Mouse (Mus musculus) lung, postnatal 0 days (tissue): ENCODE data around the gene Slc25a27. TPM values are rescaled to one million over a fixed set of nuclear protein-coding genes. Genes with fewer than 3 reads are reported as not detected.

ENCODE experiments used
- ATAC-seq: fragments of 200-750 bp; cut with Nextera tagmentation; 2 replicates; pipeline ENCODE4 v1.8.0; 2017; ENCODE audit warnings: moderate library complexity
- DNase-seq: peaks from one replicate; pipeline ENCODE4 v3.0.0-alpha.2; 2016; ENCODE audit warnings: low spot score
- H3K27ac ChIP-seq: fragments of 300-500 bp; sonication (generic); 2 replicates; pipeline ENCODE4 v1.5.1; 2014; ENCODE audit warnings: antibody characterized with exemption, mild to moderate bottlenecking, low read length, mixed read lengths
- H3K27me3 ChIP-seq: fragments of 300-500 bp; sonication (generic); replicated peaks from 2 replicates; pipeline ENCODE4 v1.6.1; 2014; ENCODE audit warnings: low read length, mixed read lengths; ENCODE audit not compliant: insufficient read depth
- H3K36me3 ChIP-seq: fragments of 300-500 bp; sonication (generic); 2 replicates; pipeline ENCODE4 v1.6.1; 2014; ENCODE audit warnings: low read length, mixed read lengths; ENCODE audit not compliant: insufficient read depth
- H3K4me1 ChIP-seq: fragments of 300-500 bp; sonication (generic); 2 replicates; pipeline ENCODE4 v1.6.1; 2014; ENCODE audit warnings: antibody characterized with exemption, low read depth, low read length, mixed read lengths; ENCODE audit not compliant: insufficient read depth
- H3K4me2 ChIP-seq: fragments of 300-500 bp; sonication (generic); replicated peaks from 2 replicates; pipeline ENCODE4 v1.6.1; 2014; ENCODE audit warnings: low read depth, mild to moderate bottlenecking, low read length, moderate library complexity, mixed read lengths
- H3K4me3 ChIP-seq: fragments of 300-500 bp; sonication (generic); 2 replicates; pipeline ENCODE4 v1.5.1; 2014; ENCODE audit warnings: low read depth, low read length
- H3K9ac ChIP-seq: fragments of 300-500 bp; sonication (generic); replicated peaks from 2 replicates; pipeline ENCODE4 v1.6.1; 2014; ENCODE audit warnings: low read depth, mild to moderate bottlenecking
- H3K9me3 ChIP-seq: fragments of 300-500 bp; sonication (generic); 2 replicates; pipeline ENCODE4 v1.6.1; 2016; ENCODE audit warnings: low read length, mixed read lengths
- CTCF ChIP-seq: IDR thresholded peaks from 2 replicates; pipeline ENCODE4 v1.5.1; 2016; ENCODE audit warnings: antibody characterized with exemption, mild to moderate bottlenecking
- EP300 ChIP-seq: IDR thresholded peaks from 2 replicates; pipeline ENCODE4 v1.6.1; 2016; ENCODE audit warnings: antibody characterized with exemption, mild to moderate bottlenecking, control low read depth
- WGBS: fragments of 180-500 bp; shearing (Covaris S2); extraction: QIAGEN DNeasy Blood & Tissue Kit; methylation state at CpG from one replicate; pipeline ENCODE4 v1.1.7; 2014; 5-methylcytosine and 5-hydroxymethylcytosine counted together
- polyA plus RNA-seq: library from polyadenylated mRNA; unstranded; fragments of >200 nt; fragmentation: Nextera tagmentation; extraction: Ambion mirVana; gene quantifications from 2 replicates; pipeline ENCODE4 v1.2.1, GENCODE M21; 2015

Gene Slc25a27
- polyA plus RNA-seq, 1 experiment from 2014 or later, result 12.0 TPM

DNA sequence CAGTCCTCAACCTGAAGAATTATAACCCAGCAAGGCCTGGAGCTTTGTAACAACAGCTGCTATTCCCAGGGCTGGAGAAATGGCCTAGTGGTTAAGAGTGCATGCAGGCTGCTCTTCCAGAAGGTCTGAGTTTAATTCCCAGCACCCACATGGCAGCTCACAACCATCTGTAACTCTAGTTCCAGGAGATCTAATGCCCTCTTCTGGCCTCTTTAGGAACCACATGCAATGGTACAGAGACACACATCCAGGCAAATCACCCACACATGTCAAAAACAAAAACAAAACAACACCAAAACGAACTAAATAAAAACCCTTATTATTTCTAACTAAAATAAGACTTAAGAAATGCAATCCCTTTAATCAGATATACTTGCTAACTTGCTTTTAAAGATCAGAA is 26.2 kb downstream of the Slc25a27 start:
- Histone ChIP-seq H3K36me3 (no peaks in the 10 kb centered on the region), H3K4me1 (no peaks in the 10 kb centered on the region), H3K9ac (no peak overlapping the region), H3K4me2 (no peak overlapping the region), H3K27me3 (no peaks in the 10 kb centered on the region), H3K4me3 (no peak overlapping the region), H3K27ac (no peak overlapping the region), H3K9me3 (no peaks in the 10 kb centered on the region)
- TF ChIP-seq EP300 (no peak), CTCF (peak; percentile 3; the same call in 1 of the 2 replicates)
- no peak for DNase-seq
- no peak for ATAC-seq
- WGBS, result 76% methylated on average over 1 of the region's 1 CpGs

GRCm38 (mm10) chr17:43637146-43637545 is 29.9 kb downstream of the Slc25a27 start:
- ATAC-seq (no peak), DNase-seq (no peak)
- H3K27me3 ChIP-seq, result no peaks in the 10 kb centered on the region
- TF ChIP-seq CTCF, result no peak
- TF ChIP-seq EP300, result no peak
- no peaks in the 10 kb centered on the region for H3K36me3 ChIP-seq
- H3K9ac ChIP-seq, result no peak overlapping the region
- H3K4me1 ChIP-seq, result no peaks in the 10 kb centered on the region
- H3K4me2 ChIP-seq, result no peak overlapping the region
- H3K27ac ChIP-seq, result no peak overlapping the region
- no peak overlapping the region for H3K4me3 ChIP-seq
- 95% methylated on average over 4 of the region's 4 CpGs for WGBS
- no peaks in the 10 kb centered on the region for H3K9me3 ChIP-seq

- DNase-seq (no peak), ATAC-seq (no peak)
- WGBS, result 47% methylated on average over 13 of the region's 13 CpGs
- Histone ChIP-seq H3K4me3 (no peak overlapping the region), H3K27me3 (peaks cover 27% of the 10 kb centered on the region), H3K27ac (no peak overlapping the region), H3K36me3 (no peaks in the 10 kb centered on the region), H3K4me2 (peak overlapping the region; percentile 41; the same call in 1 of the 2 replicates), H3K4me1 (peaks cover 10% of the 10 kb centered on the region; the same call in 1 of the 2 replicates), H3K9ac (no peak overlapping the region), H3K9me3 (no peaks in the 10 kb centered on the region)
- TF ChIP-seq CTCF, result no peak
- no peak for TF ChIP-seq EP300
Measured at GRCm38 (mm10) chr17:43630427-43630760, 36.6 kb downstream of the Slc25a27 start.

DNA sequence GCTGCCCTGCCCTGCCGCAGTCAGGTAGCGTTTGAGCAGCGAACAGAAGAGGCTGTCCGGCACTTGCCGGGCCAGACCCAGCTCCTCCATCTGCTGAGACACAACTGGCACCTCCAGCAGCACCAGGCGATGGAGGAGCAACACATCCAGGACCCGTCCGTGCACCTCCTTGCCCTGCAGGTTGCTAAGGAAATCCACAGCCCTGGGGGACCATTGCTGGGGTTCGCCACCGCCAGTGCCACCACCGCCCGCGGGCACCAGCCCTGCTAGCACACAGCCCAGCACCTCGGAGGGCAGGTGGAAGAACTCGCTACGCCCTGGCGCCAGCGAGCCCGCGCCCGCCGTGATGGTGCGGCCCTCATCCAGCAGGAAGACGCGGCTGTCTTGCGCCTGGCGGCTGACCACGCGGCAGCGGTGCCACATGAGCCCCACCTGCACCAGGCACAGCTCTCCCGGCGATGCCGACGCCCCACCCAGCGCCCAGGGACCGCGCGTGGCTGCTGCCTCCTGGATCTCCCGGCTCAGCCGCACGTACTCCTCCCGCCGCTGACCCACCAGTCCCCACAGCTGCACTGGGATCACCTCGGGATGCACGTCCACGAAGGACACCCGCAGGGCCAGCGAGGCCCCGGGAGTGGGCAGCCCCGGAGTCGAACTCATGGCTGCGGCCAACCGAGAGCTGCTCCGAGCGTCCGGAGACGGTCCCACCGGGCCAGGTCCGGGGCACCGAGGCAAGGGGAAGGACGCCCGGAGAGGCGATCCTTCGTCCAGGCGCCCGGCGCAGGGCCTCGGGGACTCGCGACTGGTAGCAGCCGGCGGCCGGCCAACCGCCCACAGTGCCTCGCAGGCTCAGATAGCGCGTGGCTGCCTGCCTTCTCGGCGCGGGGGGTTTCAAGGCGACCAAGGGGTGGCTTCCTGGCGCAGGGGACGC is 37.3 kb downstream of the Slc25a27 start, which contains the start of gene Tdrd6:
Gene Tdrd6, minus strand, starts transcription at position 804 of the 931 bp plus-strand sequence.
- Histone ChIP-seq H3K4me3 (peak within 1 kb of the TSS; percentile 27), H3K27me3 (peaks cover 27% of the 10 kb centered on the region), H3K9me3 (no peaks in the 10 kb centered on the region), H3K4me1 (peaks cover 10% of the 10 kb centered on the region; the same call in 1 of the 2 replicates), H3K27ac (no peak within 1 kb of the TSS), H3K4me2 (peak within 1 kb of the TSS; percentile 41), H3K36me3 (no peaks in the 10 kb centered on the region), H3K9ac (no peak within 1 kb of the TSS)
- peak; percentile 48 for ATAC-seq
- TF ChIP-seq CTCF, result no peak
- TF ChIP-seq EP300, result no peak
- DNase-seq, result peak; percentile 11
- 5% methylated on average over 72 of the region's 83 CpGs for WGBS

- Histone ChIP-seq H3K9me3 (no peaks in the 10 kb centered on the region), H3K4me1 (peaks cover 10% of the 10 kb centered on the region; the same call in 1 of the 2 replicates), H3K4me2 (no peak overlapping the region), H3K4me3 (peak overlapping the region; percentile 27; the same call in 1 of the 2 replicates), H3K27ac (no peak overlapping the region), H3K9ac (no peak overlapping the region), H3K36me3 (no peaks in the 10 kb centered on the region), H3K27me3 (peaks cover 27% of the 10 kb centered on the region)
- ATAC-seq, result no peak
- TF ChIP-seq CTCF, result no peak
- TF ChIP-seq EP300, result no peak
- no peak for DNase-seq
- 21% methylated on average over 24 of the region's 24 CpGs for WGBS
Measured at GRCm38 (mm10) chr17:43629026-43629495, 38.0 kb downstream of the Slc25a27 start.

- Histone ChIP-seq H3K9me3 (no peaks in the 10 kb centered on the region), H3K4me2 (no peak overlapping the region), H3K27me3 (peaks cover 27% of the 10 kb centered on the region), H3K27ac (no peak overlapping the region), H3K9ac (no peak overlapping the region), H3K36me3 (no peaks in the 10 kb centered on the region), H3K4me1 (peaks cover 10% of the 10 kb centered on the region; the same call in 1 of the 2 replicates), H3K4me3 (no peak overlapping the region)
- DNase-seq, result no peak
- no peak for TF ChIP-seq EP300
- TF ChIP-seq CTCF, result no peak
- ATAC-seq, result no peak
- WGBS, result 88% methylated on average over 10 of the region's 10 CpGs
Measured at GRCm38 (mm10) chr17:43628246-43628645, 38.8 kb downstream of the Slc25a27 start.
